Mouse (Mus musculus) embryonic fibroblast, embryonic 13.5 days (primary cell): ENCODE data around the gene Narfl.

Experiments
- CTCF ChIP-seq: IDR thresholded peaks from 2 replicates; pipeline ENCODE4 v1.5.1; 2011; ENCODE audit warnings: mild to moderate bottlenecking, control low read depth, low read length, moderate library complexity, borderline replicate concordance; ENCODE audit not compliant: insufficient read depth
- POLR2A ChIP-seq: IDR thresholded peaks from 2 replicates; pipeline ENCODE4 v1.6.1; 2011; ENCODE audit warnings: low read depth, mild to moderate bottlenecking, control low read depth, low read length, moderate library complexity

GRCm38 (mm10) chr17:25781339-25781738 lies 7.8 kb downstream of the Narfl start:
- TF ChIP-seq POLR2A, result no peak
- no peak for TF ChIP-seq CTCF
